Mouse (Mus musculus) bone marrow macrophage, adult 2 months (primary cell): ENCODE measurements around the gene Slc4a8.

Experiments used
- CTCF ChIP-seq: IDR thresholded peaks from 2 replicates; pipeline ENCODE4 v1.5.1; 2012; ENCODE audit warnings: low read depth, mild to moderate bottlenecking, low read length, moderate library complexity
- POLR2A ChIP-seq: IDR thresholded peaks from 2 replicates; pipeline ENCODE4 v1.6.1; 2012; ENCODE audit warnings: mild to moderate bottlenecking, low read depth, low read length, borderline replicate concordance

GRCm38 (mm10) chr15:100790219-100790618, 28.7 kb downstream of the Slc4a8 start:
- TF ChIP-seq POLR2A (no peak), CTCF (no peak)
